Mouse (Mus musculus) midbrain, embryonic 12.5 days (tissue): Measurements from ENCODE around the gene Mettl5. TPM values are rescaled to one million over a fixed set of nuclear protein-coding genes. Genes with fewer than 3 reads are reported as not detected.
"Not testable (repeated sequence)": the region's sequence is repeated elsewhere in the genome, so short reads cannot be mapped to it uniquely, and the experiment has no call there.

Source experiments
- ATAC-seq: fragments of 200-750 bp; cut with Nextera tagmentation; 2 replicates; pipeline ENCODE4 v1.8.0; 2017; ENCODE audit warnings: low read depth, moderate TSS enrichment, moderate library complexity; ENCODE audit not compliant: low FRiP score
- H3K27ac ChIP-seq: fragments of 300-500 bp; sonication (generic); replicated peaks from 2 replicates; pipeline ENCODE4 v1.5.1; 2016; ENCODE audit warnings: mild to moderate bottlenecking
- H3K27me3 ChIP-seq: fragments of 300-500 bp; sonication (generic); 2 replicates; pipeline ENCODE4 v1.6.1; 2016; ENCODE audit warnings: mild to moderate bottlenecking
- H3K36me3 ChIP-seq: fragments of 300-500 bp; sonication (generic); 2 replicates; pipeline ENCODE4 v1.6.1; 2016
- H3K4me1 ChIP-seq: fragments of 300-500 bp; sonication (generic); 2 replicates; pipeline ENCODE4 v1.6.1; 2016
- H3K4me2 ChIP-seq: fragments of 300-500 bp; sonication (generic); replicated peaks from 2 replicates; pipeline ENCODE4 v1.6.1; 2016; ENCODE audit warnings: mild to moderate bottlenecking, moderate library complexity
- H3K4me3 ChIP-seq: fragments of 300-500 bp; sonication (generic); 2 replicates; pipeline ENCODE4 v1.5.1; 2016; ENCODE audit warnings: mild to moderate bottlenecking
- H3K9ac ChIP-seq: fragments of 300-500 bp; sonication (generic); replicated peaks from 2 replicates; pipeline ENCODE4 v1.6.1; 2016; ENCODE audit warnings: mild to moderate bottlenecking, moderate library complexity
- H3K9me3 ChIP-seq: fragments of 300-500 bp; sonication (generic); 2 replicates; pipeline ENCODE4 v1.6.1; 2016; ENCODE audit warnings: mild to moderate bottlenecking
- WGBS: fragments of 180-500 bp; shearing (Covaris S2); methylation state at CpG from one replicate; pipeline ENCODE4 v1.1.7; 2016; 5-methylcytosine and 5-hydroxymethylcytosine counted together
- polyA plus RNA-seq: library from polyadenylated mRNA; unstranded; fragments of >200 nt; fragmentation: Nextera tagmentation; extraction: Ambion mirVana; gene quantifications from 2 replicates; pipeline ENCODE4 v1.2.1, GENCODE M21; 2016

The Mettl5 gene
- polyA plus RNA-seq = 35.4 and 39.7 TPM in 2 replicates

- H3K9me3 ChIP-seq = no peaks in the 10 kb centered on the region
- H3K36me3 ChIP-seq = no peaks in the 10 kb centered on the region
- peak within 1 kb of the TSS; percentile 63 for H3K4me3 ChIP-seq
- peak within 1 kb of the TSS; percentile 70 for H3K4me2 ChIP-seq
- ATAC-seq = peak; percentile 94
- no peaks in the 10 kb centered on the region for H3K27me3 ChIP-seq
- H3K9ac ChIP-seq = peak within 1 kb of the TSS; percentile 79
- WGBS = 2% methylated on average over 45 of the region's 45 CpGs
- peaks cover 12% of the 10 kb centered on the region for H3K4me1 ChIP-seq
- 0 out of 2 replicates have a peak within 1 kb of the TSS, but pooled peaks have one; percentile 27 for H3K27ac ChIP-seq
These were observed at the start of gene Mettl5 for GRCm38 (mm10) chr2:69885451-69886305. TSS of gene Mettl5 (minus strand) at chr2:69885615.

- 90% methylated on average over 3 of the region's 3 CpGs for WGBS
These were observed 39.5 kb upstream of the Mettl5 start for GRCm38 (mm10) chr2:69924943-69925342.

GRCm38 (mm10) chr2:69917301-69917700 lies 31.9 kb upstream of the Mettl5 start:
- 91% methylated on average over 3 of the region's 3 CpGs for WGBS
- H3K4me2 ChIP-seq = no peak overlapping the region
- no peak for ATAC-seq
- H3K9ac ChIP-seq = no peak overlapping the region
- peaks cover 39% of the 10 kb centered on the region for H3K36me3 ChIP-seq
- H3K9me3 ChIP-seq = no peaks in the 10 kb centered on the region
- H3K27me3 ChIP-seq = no peaks in the 10 kb centered on the region
- H3K27ac ChIP-seq = no peak overlapping the region
- no peaks in the 10 kb centered on the region for H3K4me1 ChIP-seq
- H3K4me3 ChIP-seq = no peak overlapping the region

More at GRCm38 (mm10) chr2:69924943-69925342, 39.5 kb upstream of the Mettl5 start:
- no peak overlapping the region for H3K27ac ChIP-seq
- H3K4me3 ChIP-seq = no peak overlapping the region
- no peak overlapping the region for H3K4me2 ChIP-seq
- no peaks in the 10 kb centered on the region for H3K9me3 ChIP-seq
- H3K27me3 ChIP-seq = no peaks in the 10 kb centered on the region
- no peak overlapping the region for H3K9ac ChIP-seq
- no peak for ATAC-seq
- peaks cover 31% of the 10 kb centered on the region for H3K36me3 ChIP-seq
- H3K4me1 ChIP-seq = no peaks in the 10 kb centered on the region

GRCm38 (mm10) chr2:69912801-69913200 lies 27.4 kb upstream of the Mettl5 start:
- Histone ChIP-seq H3K4me1 (no peaks in the 10 kb centered on the region), H3K4me2 (no peak overlapping the region), H3K9me3 (no peaks in the 10 kb centered on the region), H3K36me3 (peaks cover 18% of the 10 kb centered on the region), H3K9ac (no peak overlapping the region), H3K4me3 (no peak overlapping the region), H3K27me3 (no peaks in the 10 kb centered on the region), H3K27ac (no peak overlapping the region)
- ATAC-seq = no peak
- 31% methylated on average over 2 of the region's 2 CpGs for WGBS

GRCm38 (mm10) chr2:69907394-69907793 lies 22.0 kb upstream of the Mettl5 start:
- H3K27me3 ChIP-seq, H3K4me2 ChIP-seq, H3K36me3 ChIP-seq, ATAC-seq, H3K4me1 ChIP-seq, H3K9ac ChIP-seq, H3K9me3 ChIP-seq, H3K4me3 ChIP-seq, H3K27ac ChIP-seq: not testable (repeated sequence)
- WGBS = 88% methylated on average over 4 of the region's 4 CpGs

- no peak overlapping the region for H3K4me3 ChIP-seq
- no peak overlapping the region for H3K9ac ChIP-seq
- H3K27ac ChIP-seq = no peak overlapping the region
- no peak for ATAC-seq
- H3K9me3 ChIP-seq = no peaks in the 10 kb centered on the region
- no peak overlapping the region for H3K4me2 ChIP-seq
- H3K4me1 ChIP-seq = peaks cover 7% of the 10 kb centered on the region
- H3K27me3 ChIP-seq = no peaks in the 10 kb centered on the region
- WGBS = 93% methylated on average over 3 of the region's 3 CpGs
- H3K36me3 ChIP-seq = peaks cover 7% of the 10 kb centered on the region; the same call in 1 of the 2 replicates
These were observed 18.1 kb upstream of the Mettl5 start for GRCm38 (mm10) chr2:69903541-69903940.

GRCm38 (mm10) chr2:69897618-69898575 lies 12.5 kb upstream of the Mettl5 start:
- Histone ChIP-seq H3K9me3 (no peaks in the 10 kb centered on the region), H3K4me2 (peak overlapping the region; percentile 95), H3K4me3 (peak overlapping the region; percentile 99), H3K4me1 (peaks cover 13% of the 10 kb centered on the region), H3K27ac (peak overlapping the region; percentile 95), H3K9ac (peak overlapping the region; percentile 99), H3K36me3 (peaks cover 3% of the 10 kb centered on the region; the same call in 1 of the 2 replicates), H3K27me3 (no peaks in the 10 kb centered on the region)
- ATAC-seq = peak; percentile 51
- WGBS = under 1% methylated on average over 50 of the region's 55 CpGs

GRCm38 (mm10) chr2:69897039-69897617 lies 11.7 kb upstream of the Mettl5 start, which contains the start of gene Ubr3:
TSS of gene Ubr3 (plus strand) at chr2:69897246.
- WGBS = 0% methylated on average over 42 of the region's 65 CpGs
- peak; percentile 98 for ATAC-seq
- Histone ChIP-seq H3K4me3 (peak within 1 kb of the TSS; percentile 99), H3K36me3 (peaks cover 3% of the 10 kb centered on the region; the same call in 1 of the 2 replicates), H3K9ac (peak within 1 kb of the TSS; percentile 99), H3K4me1 (peaks cover 13% of the 10 kb centered on the region), H3K4me2 (peak within 1 kb of the TSS; percentile 95), H3K9me3 (no peaks in the 10 kb centered on the region), H3K27me3 (no peaks in the 10 kb centered on the region), H3K27ac (peak within 1 kb of the TSS; percentile 95)

GRCm38 (mm10) chr2:69896224-69896581 lies 10.8 kb upstream of the Mettl5 start:
- ATAC-seq = no peak
- no peak overlapping the region for H3K4me2 ChIP-seq
- no peaks in the 10 kb centered on the region for H3K27me3 ChIP-seq
- H3K4me1 ChIP-seq = peaks cover 13% of the 10 kb centered on the region
- H3K4me3 ChIP-seq = no peak overlapping the region
- no peak overlapping the region for H3K27ac ChIP-seq
- peaks cover 3% of the 10 kb centered on the region; the same call in 1 of the 2 replicates for H3K36me3 ChIP-seq
- H3K9ac ChIP-seq = no peak overlapping the region
- H3K9me3 ChIP-seq = no peaks in the 10 kb centered on the region
- WGBS = 95% methylated on average over 4 of the region's 4 CpGs

GRCm38 (mm10) chr2:69895502-69896223 lies 10.2 kb upstream of the Mettl5 start:
- no peak for ATAC-seq
- Histone ChIP-seq H3K4me2 (no peak overlapping the region), H3K4me1 (peaks cover 13% of the 10 kb centered on the region), H3K27ac (no peak overlapping the region), H3K9ac (no peak overlapping the region), H3K36me3 (peaks cover 3% of the 10 kb centered on the region; the same call in 1 of the 2 replicates), H3K9me3 (no peaks in the 10 kb centered on the region), H3K4me3 (no peak overlapping the region), H3K27me3 (no peaks in the 10 kb centered on the region)
- 58% methylated on average over 14 of the region's 14 CpGs for WGBS

GRCm38 (mm10) chr2:69893891-69894290 lies 8.5 kb upstream of the Mettl5 start:
- H3K4me3 ChIP-seq = no peak overlapping the region
- H3K27ac ChIP-seq = no peak overlapping the region
- WGBS = 86% methylated on average over 5 of the region's 5 CpGs

More at GRCm38 (mm10) chr2:69893891-69894290, 8.5 kb upstream of the Mettl5 start:
- Histone ChIP-seq H3K4me2 (no peak overlapping the region), H3K27me3 (no peaks in the 10 kb centered on the region), H3K9ac (no peak overlapping the region), H3K4me1 (peaks cover 9% of the 10 kb centered on the region), H3K9me3 (no peaks in the 10 kb centered on the region), H3K36me3 (no peaks in the 10 kb centered on the region)
- no peak for ATAC-seq
